26 mouse cellular contexts compared by ENCODE assay signal in genomic region chr6:121073312-121073711, GRCm38 (mm10).
"Had no signal": no experiment of that assay in that cellular context is flagged by ENCODE, and none has a peak within 500 bp of the region (broad histone marks: within the 10 kb centered on the region; RNA-seq: fewer than 3 reads in every experiment).

No protein-coding gene starts in this region.

- H3K4me2 ChIP-seq: embryonic facial prominence, embryonic 12.5 days; embryonic facial prominence, embryonic 13.5 days; embryonic facial prominence, embryonic 15.5 days; forebrain, embryonic 12.5 days; forebrain, embryonic 13.5 days; forebrain, embryonic 15.5 days had no signal

- H3K9me3 ChIP-seq: embryonic facial prominence, embryonic 10.5 days; embryonic facial prominence, embryonic 12.5 days; embryonic facial prominence, embryonic 13.5 days; embryonic facial prominence, embryonic 15.5 days; forebrain, embryonic 10.5 days; forebrain, embryonic 12.5 days; forebrain, embryonic 13.5 days; forebrain, embryonic 15.5 days; heart, embryonic 10.5 days had no signal

- H3K4me3 ChIP-seq: embryonic facial prominence, embryonic 10.5 days; embryonic facial prominence, embryonic 12.5 days; embryonic facial prominence, embryonic 13.5 days; embryonic facial prominence, embryonic 15.5 days; erythroblast, embryonic 14.5 days; forebrain, embryonic 10.5 days; forebrain, embryonic 12.5 days; forebrain, embryonic 13.5 days; forebrain, embryonic 15.5 days; heart, embryonic 10.5 days had no signal

- ATAC-seq: forebrain, embryonic 13.5 days; forebrain, embryonic 14.5 days; forebrain, embryonic 15.5 days; forebrain, embryonic 16.5 days; forebrain, postnatal 0 days had no signal

- H3K36me3 ChIP-seq: embryonic facial prominence, embryonic 10.5 days; embryonic facial prominence, embryonic 12.5 days; embryonic facial prominence, embryonic 13.5 days; embryonic facial prominence, embryonic 15.5 days; forebrain, embryonic 10.5 days; forebrain, embryonic 12.5 days; forebrain, embryonic 15.5 days; heart, embryonic 10.5 days had no signal

- H3K27me3 ChIP-seq: embryonic facial prominence, embryonic 12.5 days; embryonic facial prominence, embryonic 13.5 days; embryonic facial prominence, embryonic 15.5 days; forebrain, embryonic 12.5 days; forebrain, embryonic 13.5 days; forebrain, embryonic 15.5 days had no signal

- H3K27ac ChIP-seq: embryonic facial prominence, embryonic 10.5 days; embryonic facial prominence, embryonic 12.5 days; embryonic facial prominence, embryonic 13.5 days; embryonic facial prominence, embryonic 15.5 days; forebrain, embryonic 10.5 days; forebrain, embryonic 12.5 days; forebrain, embryonic 13.5 days; forebrain, embryonic 15.5 days; heart, embryonic 10.5 days had no signal

- H3K9ac ChIP-seq: embryonic facial prominence, embryonic 12.5 days; embryonic facial prominence, embryonic 13.5 days; embryonic facial prominence, embryonic 15.5 days; forebrain, embryonic 12.5 days; forebrain, embryonic 13.5 days; forebrain, embryonic 15.5 days; forebrain, postnatal 0 days had no signal

- DNase-seq: cerebellum, adult 18-20 months; cerebellum, adult 2 months; cerebellum, adult 8-10 months; cerebellum, adult 9-10 months; cerebellum, adult 9-11 months; cerebellum, postnatal 10 days; cerebellum, postnatal 14 days; cerebellum, postnatal 25 days; cerebellum, postnatal 36 days; embryo, embryonic 11 days; forebrain, postnatal 0 days; gastrocnemius, postnatal 10 days; gastrocnemius, postnatal 14 days; gastrocnemius, postnatal 25 days had no signal
